Mouse (Mus musculus): ENCODE results near the gene Tdp1.
A peak's percentile ranks its signal among the peaks of the same experiment; 100 is the strongest.

Gene Tdp1

DNA sequence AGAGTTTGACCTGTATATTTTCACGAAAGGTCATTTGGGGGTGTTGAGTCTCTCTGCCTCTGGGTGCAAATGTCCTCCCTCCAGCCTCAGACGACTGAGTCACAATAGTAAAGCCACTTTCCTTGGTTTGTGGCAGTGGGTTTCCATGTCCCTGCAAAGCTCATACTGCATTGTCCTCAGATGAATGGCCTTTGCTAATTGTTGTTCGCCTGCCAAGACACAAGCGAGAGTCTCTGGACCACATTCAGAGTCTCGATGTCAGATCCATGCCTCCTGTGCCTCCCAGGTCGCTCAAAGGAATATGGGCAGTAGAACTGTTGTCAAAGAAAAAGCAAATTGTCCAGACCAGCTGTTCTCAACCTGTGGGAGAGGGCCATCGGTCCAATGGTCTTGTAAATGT, 116.1 kb downstream of the Tdp1 start:
- DNase-seq (ENCODE audit: low spot score): no peak

DNA sequence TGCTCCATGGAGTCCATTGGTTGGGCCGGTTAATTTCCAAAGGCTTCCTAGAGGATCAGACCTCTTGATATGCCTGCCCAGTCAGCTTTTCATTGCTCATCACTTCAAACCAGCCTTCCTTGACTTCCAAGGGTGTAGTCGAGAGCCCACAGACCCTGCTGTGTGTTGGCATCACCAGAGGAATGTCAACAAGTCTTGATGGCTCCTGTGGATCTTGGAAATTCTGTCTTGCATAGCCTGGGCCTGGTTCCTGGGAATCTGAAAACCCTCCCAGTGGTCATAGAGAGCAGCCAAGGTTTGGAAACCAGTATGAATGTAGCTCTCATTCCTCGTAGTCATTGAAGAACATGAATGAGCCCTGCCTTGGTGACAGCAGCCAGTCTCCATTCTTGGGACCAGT, 116.9 kb downstream of the Tdp1 start:
- no peak for DNase-seq (ENCODE audit: low spot score)

DNA sequence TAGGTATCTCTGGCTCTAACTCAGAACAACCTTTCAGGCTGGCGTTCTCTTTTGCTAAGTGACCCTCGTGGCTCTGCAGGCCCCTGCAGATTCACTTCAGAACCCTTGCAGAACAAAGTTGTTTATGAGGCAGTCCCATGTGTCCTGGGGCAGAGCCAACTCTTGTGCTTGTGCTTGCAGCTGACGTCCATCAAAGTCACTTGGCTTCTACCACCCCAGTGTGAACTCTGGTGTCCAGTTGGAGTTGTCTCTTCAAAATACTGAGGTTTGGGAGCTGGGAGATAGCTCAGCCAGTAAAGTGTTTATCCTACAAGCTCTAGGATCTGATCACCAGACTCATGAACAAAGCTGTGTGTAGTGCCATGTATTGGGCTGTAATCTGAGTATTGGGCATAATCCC, 117.6 kb downstream of the Tdp1 start:
- DNase-seq (ENCODE audit: low spot score): no peak

- DNase-seq (ENCODE audit: low spot score): peak; percentile 19
Measured at GRCm38 (mm10) chr12:100002914-100003587, 118.7 kb downstream of the Tdp1 start.

All from embryo, embryonic 10 days (tissue).